Mouse (Mus musculus) bone marrow macrophage, adult 2 months (primary cell): ENCODE measurements around the gene Mlana.

Experiments
- CTCF ChIP-seq: IDR thresholded peaks from 2 replicates; pipeline ENCODE4 v1.5.1; 2012; ENCODE audit warnings: low read depth, mild to moderate bottlenecking, low read length, moderate library complexity
- POLR2A ChIP-seq: IDR thresholded peaks from 2 replicates; pipeline ENCODE4 v1.6.1; 2012; ENCODE audit warnings: mild to moderate bottlenecking, low read depth, low read length, borderline replicate concordance

DNA sequence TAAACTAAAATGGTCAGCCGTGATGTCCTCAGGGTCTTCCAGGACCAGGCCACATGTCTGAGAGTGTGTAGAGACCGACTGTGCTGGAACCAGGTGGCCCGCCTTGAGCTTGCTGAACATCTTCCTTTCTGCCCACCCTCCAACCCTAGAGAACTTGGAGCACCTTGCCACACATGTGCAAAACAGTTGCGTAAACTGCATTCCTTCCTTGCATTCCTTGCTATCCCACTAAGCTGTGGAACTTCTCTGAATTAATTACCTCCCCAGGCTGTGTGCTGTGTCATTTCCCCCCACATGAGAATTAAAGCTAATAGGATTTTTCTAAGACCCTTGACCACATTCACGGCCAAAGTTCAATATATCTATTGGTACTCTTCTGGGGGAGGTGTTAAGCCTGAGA, 41.0 kb upstream of the Mlana start:
- TF ChIP-seq CTCF (no peak), POLR2A (no peak)
